Mouse (Mus musculus) lung, postnatal 36 days (tissue): ENCODE measurements around the gene Car14.
"Not testable (repeated sequence)": the region's sequence is repeated elsewhere in the genome, so short reads cannot be mapped to it uniquely, and the experiment has no call there.

Experiments
- DNase-seq: peaks from one replicate; pipeline ENCODE4 v3.0.0; 2022; ENCODE audit warnings: mixed read lengths

Car14 gene

DNA sequence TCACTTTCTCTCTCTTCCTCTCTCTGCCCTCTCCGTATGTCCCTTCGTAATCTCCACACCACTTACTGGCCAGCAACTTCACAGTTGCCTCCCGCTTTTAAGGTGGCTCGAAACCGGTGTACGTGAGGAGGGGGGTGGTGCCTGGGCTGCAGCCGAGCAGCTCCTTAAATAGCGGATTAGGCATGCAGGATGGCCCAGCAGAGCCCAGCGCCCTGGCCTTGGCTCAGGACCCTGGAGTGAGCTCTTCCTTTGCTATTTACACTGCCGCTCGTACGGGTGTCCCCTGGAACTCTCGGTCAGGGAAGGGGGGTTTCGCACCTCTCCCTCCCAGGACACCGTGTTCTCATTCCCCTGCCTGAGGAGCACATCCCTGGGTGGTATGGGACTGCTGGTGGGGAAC lies at the start of gene Car14:
TSS of gene Car14 (minus strand) at position 124 of the 400 bp plus-strand sequence.
- DNase-seq, result peak; percentile 15

DNA sequence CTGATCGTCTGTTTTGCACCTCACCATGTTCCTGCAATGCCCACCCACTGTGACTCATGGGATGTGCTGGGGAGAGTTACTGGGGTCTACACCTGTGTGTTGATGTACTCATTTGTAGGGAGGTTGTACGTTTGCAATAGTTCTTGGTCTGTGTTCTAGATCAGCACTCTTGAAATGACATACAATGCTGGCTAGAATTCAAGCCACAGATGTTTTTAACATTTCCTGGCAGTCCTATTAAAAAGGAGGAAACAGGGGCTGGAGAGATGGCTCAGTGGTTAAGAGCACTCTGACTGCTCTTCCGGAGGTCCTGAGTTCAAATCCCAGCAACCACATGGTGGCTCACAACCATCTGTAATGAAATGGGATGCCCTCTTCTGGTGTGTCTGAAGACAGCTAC lies 49.0 kb upstream of the Car14 start:
- DNase-seq, result no peak

DNA sequence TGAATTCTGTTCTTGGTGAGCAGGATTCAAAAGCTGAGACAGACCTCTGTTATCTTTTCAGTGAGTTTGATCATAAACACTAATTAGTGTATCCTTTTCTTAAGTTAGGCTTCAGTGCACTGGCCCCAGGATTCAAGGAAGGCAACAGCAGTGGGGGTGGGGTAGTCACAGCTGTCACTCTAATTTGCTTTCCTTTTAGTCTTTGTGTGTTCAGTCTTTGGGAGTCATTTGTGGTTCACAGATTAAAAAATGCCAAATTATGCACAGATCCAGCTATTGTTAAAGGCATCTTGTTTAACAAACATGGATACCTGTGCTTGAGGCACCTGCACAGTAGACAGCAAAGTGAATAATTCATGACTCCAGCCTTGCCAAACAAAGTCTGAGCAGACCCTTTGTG lies 48.5 kb upstream of the Car14 start:
- no peak for DNase-seq

DNA sequence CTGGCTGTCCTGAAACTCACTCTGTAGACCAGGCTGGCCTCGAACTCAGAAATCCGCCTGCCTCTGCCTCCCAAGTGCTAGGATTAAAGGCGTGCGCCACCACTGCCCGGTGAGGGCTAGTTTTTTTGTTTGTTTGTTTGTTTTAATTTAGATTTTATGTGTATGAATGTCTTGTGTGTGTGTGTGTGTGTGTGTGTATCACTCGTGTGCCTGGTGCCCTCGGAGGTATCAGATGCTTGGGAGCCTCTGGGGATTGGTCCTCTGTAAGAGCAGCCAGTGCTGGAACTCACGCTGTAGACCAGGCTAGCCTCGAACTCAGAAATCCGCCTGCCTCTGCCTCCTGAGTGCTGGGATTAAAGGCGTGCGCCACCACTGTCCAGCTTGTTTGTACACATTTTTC lies 47.1 kb upstream of the Car14 start:
- DNase-seq, result not testable (repeated sequence)

DNA sequence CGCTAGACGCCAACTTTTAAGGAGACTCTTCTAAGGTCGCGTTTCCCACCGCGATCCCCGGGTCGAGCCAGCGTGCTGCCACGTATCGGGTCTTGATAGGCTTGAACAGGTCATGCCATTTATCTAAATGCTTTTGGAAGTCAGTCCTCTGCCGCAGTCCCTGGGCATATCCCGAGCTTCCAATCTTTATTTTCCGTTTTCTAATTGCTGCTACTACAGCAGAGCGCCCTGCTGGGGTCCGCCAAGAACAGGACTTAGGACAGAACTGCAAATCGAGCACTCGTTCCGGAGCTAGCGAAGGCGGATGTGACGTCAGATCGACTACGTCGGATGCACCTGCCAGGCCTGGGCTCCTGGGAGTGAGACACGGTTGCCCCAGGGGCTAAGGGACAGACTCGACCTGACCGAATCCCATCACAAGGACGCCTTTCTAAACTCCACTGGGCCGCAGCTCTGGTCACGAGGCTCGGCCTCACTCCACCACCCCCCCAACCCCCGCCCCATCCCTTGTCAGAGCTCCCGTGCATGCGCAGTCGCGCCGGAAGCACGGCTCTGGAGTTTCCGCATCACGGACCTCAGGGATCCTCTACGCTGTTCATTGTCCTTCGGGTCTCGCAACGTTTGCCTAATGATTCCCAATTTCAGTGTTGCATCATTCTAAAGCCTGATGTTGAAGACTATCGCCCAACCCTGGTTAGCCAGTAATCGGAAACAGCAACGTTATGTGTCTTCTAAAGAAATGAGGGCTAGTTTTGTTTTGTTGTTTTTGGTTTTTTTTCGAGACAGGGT lies 46.5 kb upstream of the Car14 start:
- DNase-seq, result peak; percentile 93

DNA sequence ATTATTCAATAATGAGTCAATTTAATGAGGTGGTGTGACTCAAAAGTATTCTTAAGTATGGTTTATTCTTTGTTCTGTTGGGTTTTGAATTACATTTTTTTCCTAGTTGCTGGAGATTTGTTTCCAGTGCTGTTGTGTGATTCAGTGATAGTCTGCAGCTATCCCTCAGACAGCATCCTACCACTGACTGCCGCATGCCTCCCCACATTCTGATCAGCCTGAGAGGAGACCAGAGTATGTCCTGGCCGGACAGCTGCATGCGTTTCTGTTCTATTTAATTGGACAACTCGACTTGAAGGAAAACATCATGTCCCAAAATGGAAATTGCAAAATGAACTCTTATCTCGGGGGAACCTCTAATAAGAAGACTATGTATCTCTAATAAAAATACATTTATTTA lies 43.8 kb upstream of the Car14 start:
- no peak for DNase-seq

DNA sequence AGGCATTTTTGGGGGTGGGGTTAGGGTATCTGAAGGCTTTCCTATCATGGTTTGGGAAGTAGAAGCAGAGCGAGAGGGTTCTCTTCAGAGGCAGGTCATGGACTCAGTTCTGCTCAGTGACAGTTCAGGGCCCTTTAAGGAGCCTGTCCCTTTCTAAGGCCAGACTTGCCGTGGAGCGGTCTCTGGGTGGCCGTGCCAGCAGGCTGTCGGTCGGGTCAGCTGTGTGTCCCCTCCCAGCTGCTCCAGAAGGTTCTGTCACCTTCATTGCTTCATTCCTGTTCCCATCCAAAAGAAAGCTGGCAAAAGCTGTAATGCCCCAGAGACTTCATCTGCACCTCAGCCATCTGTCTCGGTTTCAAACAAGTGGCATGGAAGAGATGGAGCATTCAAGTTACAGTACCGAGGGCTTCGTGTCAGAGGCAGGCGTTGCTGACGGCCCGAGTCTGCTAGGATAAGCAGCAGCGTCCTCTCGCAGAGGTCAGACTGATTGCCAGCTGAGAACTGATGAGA lies 41.3 kb upstream of the Car14 start:
- peak; percentile 52 for DNase-seq

DNA sequence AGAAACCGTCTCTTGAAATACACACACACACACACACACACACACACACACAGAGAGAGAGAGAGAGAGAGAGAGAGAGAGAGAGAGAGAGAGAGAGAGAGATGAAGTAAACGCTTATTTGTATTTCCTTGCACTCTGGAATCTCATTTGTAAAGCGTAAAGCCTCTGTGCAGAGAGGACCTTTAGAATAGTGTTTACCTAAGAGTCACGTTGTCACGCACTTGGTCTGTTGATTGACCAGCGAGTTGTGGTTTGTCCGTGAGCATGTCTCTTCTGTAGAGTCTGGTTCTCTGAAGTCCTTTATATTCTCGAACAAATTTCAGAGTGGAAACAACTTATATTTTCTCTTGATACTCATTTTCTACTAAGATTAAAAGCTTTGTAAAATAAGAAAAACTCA lies 40.3 kb upstream of the Car14 start:
- DNase-seq, result no peak

DNA sequence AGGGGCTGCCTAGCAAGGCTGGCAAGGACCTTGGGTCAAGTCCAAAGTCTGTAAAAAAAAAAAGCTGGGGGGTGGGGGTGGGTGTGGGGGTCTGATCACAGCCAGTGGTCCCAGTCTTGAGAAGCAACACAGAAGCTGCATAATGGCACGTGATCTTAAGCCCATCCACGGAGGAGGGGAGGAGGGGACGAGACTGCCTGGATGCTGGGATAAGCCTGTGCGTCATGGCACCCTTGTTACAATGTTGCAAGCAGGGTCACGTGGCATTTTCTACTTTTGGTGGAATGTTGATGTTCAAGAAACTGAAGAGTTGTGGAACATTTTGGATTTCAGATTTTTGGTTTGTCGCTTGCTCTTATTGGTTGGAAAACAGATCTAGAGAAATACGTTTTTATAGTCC lies 38.7 kb upstream of the Car14 start:
- no peak for DNase-seq

DNA sequence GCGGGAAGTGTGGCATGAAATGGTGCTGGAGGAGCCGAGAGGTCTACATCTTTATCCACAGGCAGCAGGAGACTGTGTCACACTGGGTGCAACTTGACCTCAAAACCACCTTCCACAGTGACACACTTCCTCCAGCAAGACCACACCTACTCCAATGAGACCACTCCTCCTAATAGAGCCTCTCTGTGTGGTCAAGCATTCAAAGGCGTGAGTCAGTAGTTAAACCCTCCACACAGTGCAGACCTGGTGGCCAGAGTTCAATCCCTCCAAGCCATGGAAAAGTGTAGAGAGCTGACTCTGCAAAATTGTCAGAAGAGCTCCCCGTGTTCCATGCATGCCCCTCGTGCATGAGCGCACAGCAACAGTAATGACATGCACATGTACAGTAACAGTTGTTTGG lies 38.3 kb upstream of the Car14 start:
- no peak for DNase-seq

DNA sequence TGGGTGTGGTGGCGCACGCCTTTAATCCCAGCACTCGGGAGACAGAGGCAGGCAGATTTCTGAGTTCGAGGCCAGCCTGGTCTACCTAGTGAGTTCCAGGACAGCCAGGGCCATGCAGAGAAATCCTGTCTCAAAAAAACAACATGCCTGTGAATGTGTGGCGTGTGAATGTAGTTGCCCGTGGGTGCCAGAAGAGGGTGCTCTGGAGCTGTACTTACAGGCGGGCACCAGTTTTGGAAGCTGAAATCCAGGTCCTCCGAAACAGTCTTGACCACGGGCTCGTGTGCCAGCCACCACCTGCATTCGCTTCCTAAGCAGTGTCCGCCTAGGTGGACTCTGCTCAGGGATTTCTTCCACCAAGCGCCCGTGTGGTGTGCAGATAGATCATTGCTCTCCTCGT lies 34.3 kb upstream of the Car14 start:
- DNase-seq, result peak; percentile 23

DNA sequence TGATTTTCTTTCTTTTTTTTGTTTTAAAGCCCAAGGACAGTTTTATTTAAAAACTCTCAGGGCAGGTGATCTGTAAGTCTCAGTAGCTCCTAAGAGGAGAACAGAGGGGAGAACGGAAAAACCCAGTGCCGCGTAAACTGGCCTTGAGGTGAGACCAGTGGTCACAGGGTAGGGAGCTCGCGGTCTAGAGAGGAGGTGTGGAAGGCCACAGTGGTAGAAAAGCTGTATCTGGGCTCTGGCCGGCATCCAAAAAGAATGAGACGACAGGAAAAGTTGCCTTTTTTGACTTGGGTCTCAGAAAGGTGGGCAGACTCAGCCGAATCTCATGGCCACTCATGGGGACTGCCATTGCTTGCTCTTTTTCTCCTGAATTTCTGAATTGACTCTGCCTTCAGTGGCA lies 33.7 kb upstream of the Car14 start:
- no peak for DNase-seq

DNA sequence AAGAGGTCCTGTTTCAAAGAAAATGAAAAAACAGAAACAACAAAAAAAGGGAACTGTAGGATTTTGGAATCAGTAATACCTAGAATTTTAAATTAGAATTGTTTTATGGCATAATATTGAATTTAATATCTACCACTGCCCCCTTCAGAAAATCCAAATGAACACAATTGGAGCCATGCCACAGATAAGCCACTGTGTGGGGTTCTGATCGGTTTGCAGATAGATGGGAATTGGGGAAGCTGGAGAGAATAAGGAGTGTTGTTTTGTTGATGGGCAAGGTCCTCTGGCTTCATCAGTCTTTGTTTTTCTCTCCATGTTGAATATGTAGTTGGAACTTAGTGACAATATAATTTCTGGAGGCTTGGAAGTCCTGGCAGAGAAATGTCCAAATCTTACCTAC lies 30.0 kb upstream of the Car14 start:
- no peak for DNase-seq

DNA sequence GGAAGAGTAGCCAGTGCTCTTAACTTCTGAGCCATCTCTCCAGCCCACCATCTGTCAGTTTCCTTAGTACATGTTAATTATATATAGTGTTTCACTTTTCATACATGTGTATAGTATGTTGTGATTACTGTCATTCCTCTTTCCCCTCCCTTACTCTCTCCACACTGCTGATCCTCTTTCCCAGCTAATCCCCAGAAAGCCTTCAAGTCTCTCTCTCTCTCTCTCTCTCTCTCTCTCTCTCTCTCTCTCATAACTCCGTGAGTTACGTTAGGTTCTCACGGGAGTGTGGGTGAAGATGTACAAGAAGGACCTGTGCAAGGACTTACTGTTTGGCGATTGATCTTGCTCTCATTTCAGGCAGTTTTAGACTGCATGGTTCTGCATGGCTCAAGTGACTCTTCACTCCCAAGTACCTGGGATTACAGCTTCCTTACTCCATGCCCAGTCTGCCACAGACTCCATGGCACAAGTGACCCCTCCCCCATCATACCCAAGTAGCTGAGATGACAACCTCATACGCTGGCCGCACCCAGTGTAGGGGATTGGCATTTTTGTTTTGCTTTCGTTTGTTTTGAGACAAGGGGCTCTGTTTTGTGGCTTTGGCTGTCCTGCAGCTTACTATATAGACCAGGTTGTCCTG lies 28.7 kb upstream of the Car14 start:
- peak; percentile 65 for DNase-seq

DNA sequence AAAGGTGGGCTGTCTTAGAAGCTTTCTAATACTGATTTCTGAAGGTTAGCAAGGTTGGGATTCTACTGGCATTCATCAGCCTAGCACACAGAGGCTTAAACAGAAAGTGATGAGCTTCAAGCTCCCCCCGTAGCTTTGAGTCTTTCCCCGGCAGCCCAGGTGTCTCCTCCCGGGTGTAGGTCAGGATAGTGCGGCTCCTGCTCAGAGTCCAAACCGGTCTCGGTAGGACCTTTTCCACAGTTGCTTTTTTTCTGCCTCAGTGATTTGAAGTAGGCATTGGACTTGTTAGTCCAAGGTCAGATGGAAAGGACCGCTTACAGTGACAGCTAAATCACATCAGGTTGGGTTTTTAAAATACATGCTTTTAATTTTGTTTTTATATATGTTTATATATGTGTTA lies 28.1 kb upstream of the Car14 start:
- DNase-seq, result no peak

DNA sequence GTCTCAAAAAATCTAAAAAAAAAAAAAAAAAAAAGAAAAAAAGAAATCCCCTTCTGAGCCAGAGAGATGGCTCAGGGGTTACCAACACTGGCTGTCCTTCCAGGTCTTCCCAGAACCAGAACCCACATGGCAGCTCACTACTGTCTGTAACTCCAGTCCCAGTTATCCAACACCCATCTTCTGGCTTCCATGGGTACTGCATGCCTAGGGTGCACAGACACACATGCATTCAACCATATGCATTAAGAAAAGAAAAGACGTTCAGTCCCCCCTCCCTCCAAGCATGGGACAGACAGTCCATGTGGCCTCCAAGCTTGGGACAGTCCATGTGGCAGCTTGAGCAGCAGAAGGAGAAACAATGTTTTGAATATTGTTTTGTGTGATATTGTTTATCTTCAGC lies 27.7 kb upstream of the Car14 start:
- DNase-seq, result no peak

DNA sequence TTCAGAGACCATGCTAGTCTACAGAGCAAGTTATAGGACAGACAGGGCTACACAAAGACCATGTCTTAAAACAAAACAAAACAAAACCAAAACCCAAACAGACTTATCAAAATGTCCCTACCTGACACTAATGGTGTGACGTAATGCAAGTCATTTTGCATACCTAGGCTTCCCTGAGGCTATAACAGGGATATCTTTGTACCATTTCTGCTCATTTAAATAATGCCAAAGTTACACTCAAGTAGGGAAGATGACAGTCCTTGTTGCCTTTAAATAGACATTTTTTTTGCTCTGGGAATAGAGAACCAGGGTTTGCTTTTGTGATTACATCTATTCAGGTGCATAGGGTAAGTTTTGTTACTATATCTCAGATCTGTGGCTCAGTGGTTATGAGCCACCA lies 27.0 kb upstream of the Car14 start:
- no peak for DNase-seq

DNA sequence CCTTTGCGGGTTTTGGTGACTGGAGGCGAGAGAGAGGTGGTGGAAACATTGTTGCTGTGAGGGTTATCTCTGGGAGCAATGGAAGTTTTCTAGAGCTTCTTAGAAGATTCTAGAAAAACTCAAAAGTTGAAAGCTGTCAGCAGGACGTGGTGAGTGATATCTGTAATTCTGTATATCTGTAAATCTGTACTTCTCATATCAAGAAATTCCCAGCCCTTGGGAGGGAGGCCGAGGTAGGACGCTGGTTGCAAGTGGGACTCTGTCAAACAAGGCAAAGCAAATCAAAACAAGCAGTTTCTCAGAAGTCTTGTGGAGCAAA lies 25.9 kb upstream of the Car14 start:
- DNase-seq, result no peak

DNA sequence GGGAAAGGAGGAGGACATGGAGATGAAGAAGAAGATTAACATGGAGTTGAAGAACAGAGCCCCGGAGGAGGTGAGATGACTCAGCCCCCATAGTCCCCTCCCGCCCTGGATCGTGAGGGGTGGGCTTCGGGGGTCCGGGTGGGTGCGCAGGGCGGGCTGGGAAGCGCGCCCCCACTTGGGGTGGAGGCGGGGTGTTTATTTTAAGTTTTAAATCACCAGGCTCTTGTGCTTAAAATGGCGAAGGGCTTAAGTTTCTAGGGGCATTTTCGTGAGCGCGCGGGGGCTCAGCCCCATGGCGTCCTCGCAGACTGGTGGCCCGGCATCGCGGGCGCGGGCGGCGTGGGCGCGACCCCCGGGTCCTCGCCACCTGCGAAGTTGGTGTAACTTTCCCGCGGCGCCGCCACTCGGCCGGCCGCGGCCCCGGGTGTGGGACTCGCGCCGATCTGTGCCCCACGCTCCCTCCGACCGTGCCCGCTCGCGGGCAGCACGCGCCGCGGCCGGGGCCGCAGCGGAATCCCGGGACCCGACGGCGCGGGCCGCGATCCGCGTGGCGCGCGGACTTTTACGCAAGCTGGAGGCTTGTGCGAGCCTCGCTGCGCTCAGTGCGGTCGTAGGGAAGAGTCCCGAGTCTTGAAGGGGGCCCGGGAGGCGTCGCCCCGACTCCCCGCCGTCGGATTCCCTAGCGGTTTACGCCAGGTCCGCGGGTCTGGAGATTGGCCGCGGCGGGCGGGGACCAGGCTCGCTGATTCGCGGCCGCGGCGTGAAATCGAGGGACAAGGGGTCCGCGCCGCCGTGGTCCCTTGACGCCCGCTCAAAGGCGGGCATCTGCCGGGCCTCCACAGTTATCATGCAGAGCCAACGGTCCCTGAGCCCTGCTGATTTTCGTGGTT lies 25.3 kb upstream of the Car14 start:
- DNase-seq, result peak; percentile 42

DNA sequence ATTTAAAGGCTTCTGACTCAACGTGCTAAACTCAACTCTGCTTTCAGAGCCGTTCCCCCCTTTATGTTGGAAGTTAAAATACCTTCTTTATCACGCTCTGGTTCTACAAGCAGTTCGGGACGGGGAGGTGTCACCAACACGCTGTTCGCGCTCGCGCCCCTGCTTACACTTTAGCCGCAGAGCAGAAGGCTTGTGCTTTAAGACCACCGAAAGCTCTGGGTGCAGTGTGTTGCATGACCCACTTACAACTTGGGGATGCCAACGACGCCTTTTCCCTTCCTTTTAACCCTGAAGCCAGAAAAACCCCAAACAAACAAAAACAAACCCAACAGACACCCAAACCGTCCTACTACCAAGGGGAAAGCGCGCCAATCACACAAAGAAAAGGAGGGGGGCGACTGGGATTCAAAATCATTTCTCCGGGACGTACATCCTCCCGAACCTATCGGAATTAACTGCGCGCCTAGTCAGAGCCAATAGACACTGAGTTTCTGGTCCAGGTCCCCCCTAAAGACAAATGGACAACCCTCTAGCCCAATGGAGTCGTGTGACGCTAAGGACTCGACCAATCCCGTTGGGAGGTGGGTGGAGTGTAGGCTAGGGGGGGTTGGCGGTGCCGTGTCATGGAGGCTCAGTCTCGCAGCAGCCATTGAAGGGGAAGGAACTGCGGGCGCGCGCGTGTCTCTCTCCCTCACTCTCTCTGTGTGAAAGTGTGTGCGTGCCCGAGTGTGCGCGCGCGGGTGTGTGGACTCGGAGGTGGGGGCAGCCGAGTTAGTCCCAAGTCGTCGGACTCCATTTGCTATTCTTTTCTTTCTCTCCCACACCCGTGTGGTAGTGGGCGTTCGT lies 24.4 kb upstream of the Car14 start, which contains the start of gene Anp32e:
TSS of gene Anp32e (plus strand) at position 589 of the 846 bp plus-strand sequence.
- peak; percentile 98 for DNase-seq

DNA sequence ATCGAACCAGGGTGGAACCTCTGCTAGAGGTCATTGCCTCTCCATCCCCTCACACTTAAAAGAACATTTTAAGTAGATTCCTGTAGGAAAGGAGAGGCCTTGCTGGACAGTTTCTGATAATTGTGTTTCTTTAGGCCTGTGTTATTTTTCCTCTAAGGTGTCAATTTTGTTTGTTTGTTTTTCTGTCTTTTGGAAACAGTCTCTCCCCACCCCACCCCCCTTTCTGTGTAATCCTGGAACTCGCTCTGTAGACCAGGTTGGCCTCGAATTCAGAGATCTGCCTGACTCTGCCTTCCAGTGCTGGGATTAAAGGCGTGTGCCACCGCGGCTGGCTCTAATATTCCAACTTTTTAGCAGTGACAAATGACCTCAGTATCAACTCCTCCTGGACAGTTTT lies 23.8 kb upstream of the Car14 start:
- no peak for DNase-seq

DNA sequence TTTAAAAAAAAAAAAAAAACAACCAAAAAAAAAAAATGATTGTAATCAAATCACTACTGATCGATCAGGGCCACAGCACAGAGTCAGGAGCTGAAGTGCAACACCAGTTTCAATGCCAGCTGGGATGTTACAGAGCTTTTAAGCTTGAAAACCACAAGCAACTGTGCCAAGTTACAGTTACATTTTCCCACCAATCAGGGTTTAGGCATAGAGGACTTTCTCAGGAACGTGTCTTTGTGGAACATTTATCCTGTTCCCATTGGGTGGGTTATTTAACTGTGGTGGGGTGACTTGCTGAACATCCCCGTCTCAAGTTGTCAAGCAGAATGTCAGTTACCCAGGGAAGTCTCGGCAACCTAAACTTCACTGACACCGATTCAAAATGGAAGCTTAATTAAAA lies 20.6 kb upstream of the Car14 start:
- no peak for DNase-seq

DNA sequence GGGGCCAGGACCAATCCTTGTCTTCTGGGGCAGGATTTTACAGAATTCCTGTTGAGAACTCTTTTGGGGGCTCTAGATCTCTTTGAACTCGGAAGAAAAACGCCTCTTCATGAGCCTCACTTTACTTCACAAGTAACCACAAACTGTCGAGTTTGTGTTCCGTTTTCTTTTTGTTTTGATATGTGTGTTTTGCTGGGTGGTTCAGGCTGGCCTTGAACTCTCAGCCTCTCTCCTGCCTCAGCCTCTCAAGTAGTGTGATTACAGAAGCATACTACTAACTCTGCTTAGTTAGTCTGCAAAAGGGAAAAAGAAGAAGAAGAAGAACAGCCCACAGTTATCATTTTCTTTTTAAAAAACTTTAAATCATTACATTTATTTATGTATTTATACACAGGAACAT lies 19.7 kb upstream of the Car14 start:
- DNase-seq, result no peak
